Mouse (Mus musculus): Measurements from ENCODE around the gene Sdccag8.

Sdccag8 gene

DNA sequence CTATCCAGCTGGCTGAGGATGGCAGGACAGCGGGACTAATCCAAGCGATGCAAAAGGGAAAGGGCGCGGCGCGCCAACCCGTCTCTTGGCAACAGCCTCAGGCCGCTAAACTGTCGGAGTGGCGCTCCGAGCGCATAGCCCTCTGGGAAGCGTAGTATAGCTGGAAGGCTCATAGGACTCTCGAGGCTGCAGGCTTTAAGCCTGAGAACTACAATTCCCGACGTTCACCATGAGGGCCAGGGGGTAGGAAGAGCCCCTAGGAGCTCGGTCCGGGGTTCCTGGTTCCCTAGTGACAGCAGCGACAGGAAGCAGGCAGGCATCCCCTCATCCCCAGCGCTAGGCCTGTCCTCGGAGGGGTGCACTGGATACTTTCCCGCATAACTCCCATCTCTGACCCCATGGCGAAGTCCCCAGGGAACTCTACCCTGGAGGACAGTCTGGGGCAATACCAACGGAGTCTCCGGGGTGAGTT is at the start of gene Sdccag8:
Gene Sdccag8, plus strand, starts transcription at position 70 of the 472 bp plus-strand sequence.
- DNase-seq (ENCODE audit: extremely low spot score, low spot score) = peak; percentile 87

DNA sequence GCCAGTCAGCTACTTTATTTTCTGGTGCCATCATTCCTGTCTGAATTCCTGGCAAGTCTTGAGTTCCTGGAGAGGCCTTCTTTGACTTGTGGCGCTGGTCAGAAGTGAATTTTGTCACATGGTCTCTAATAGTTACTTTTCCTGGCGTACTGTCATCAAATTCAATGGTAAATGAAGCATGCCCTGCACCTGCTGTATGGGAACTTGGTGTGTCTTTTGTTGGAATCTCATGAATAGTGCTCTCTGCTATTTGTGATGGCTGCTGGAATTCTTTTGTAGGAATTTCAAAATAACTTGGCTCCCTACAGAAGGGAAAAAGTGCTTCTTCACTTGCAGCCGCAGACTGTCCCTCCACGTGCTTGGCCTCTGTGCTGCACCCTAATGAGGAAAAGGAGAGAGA is 39.9 kb upstream of the Sdccag8 start:
- no peak for DNase-seq (ENCODE audit: extremely low spot score, low spot score)

DNA sequence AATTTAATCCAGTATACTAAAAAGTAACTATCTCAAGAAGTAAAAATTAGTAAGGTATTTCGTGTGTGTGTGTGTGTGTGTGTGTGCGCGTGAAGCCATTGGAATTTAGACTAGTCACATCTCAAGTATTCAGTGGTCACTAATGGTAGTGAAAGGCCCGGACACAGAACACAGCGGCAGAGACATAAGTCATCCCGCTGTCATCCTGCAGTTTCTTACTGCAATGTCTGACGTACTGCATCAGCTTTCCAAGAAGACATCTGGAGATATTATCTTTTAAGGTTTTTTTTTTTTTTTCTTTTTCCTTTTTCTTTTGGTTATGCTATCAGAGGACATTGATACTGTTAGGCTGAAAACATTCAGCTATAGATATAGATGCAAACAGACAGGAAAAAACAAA is 25.1 kb upstream of the Sdccag8 start:
- DNase-seq (ENCODE audit: extremely low spot score, low spot score) = no peak

DNA sequence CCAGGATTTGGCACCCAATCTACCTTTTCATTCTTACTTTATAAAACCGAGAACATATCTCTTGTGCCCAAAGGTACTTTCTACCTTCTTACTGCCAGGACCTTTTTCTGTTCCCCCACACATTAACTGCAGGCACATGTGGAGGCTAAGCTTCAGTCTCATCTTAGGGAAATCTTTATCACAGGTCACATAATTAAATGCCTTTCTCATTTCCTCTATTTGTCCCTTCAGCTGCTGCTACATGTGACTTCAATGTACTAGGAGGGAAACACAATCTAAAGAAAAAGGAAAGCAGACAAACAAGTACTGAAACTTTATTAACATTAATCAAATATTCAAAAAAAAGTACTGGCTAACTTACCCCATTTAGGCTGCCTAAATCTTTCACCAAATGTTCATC is 22.3 kb upstream of the Sdccag8 start:
- DNase-seq (ENCODE audit: extremely low spot score, low spot score) = no peak

DNA sequence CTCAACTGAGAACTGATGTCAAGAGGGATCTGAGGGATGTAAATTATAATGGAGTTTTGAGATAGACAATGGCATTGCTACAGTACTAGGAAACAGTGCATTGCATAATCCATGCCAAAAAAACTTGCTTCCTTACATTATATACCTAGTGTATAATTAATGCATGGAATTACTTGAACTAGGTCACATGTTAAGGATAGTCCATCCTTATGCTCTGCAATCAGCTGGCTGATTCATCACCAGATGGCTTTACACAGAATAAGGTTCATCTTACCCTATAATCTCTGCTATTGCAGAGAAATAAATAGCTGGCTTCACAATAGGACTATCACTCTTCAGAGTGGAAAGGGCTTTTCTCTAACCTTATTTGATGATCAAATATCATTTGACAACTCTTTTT is 15.8 kb upstream of the Sdccag8 start:
- no peak for DNase-seq (ENCODE audit: extremely low spot score, low spot score)

GRCm38 (mm10) chr1:176800728-176801365 is 13.6 kb upstream of the Sdccag8 start:
- no peak for DNase-seq (ENCODE audit: extremely low spot score, low spot score)

DNA sequence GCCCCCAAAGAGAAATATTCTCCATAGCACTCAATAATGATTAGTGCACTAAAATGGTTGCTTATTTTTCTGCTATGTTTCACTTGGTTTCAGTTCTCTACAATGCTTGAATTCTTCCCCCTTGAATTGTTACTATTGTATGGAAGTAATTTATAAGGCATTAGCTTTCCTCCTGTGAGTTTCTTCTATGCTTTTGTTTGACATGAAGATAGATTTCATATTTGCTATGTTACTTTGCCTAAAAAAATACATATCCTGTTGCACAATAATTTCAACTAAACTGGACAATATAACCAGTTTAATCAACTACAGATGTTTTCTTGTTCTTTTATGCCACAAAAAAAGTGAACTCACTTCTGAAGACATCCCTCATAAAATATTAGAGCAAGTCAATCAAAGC is 4.3 kb upstream of the Sdccag8 start:
- no peak for DNase-seq (ENCODE audit: extremely low spot score, low spot score)

DNA sequence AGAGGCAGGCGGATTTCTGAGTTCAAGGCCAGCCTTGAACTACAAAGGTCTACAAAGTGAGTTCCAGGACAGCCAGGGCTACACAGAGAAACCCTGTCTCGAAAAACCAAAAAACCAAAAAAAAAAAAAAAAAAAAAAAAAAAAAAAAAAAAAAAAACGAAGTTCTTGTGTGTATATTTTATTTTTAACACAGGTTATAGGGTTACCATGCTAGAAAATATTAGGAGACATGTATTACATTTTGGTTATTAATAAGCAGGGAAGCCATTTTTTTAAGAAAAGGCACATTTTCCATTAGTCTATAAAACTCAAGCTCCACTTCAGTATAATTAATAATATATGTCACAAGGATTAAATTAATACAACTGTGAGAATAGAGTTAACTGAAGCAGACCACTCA is 2.6 kb upstream of the Sdccag8 start:
- DNase-seq (ENCODE audit: extremely low spot score, low spot score) = no peak

- DNase-seq (ENCODE audit: extremely low spot score, low spot score) = no peak
These were observed 1.8 kb upstream of the Sdccag8 start for GRCm38 (mm10) chr1:176812491-176813291.

- DNase-seq (ENCODE audit: extremely low spot score, low spot score) = peak; percentile 82
These were observed 996 bp upstream of the Sdccag8 start for GRCm38 (mm10) chr1:176813292-176814035.

DNA sequence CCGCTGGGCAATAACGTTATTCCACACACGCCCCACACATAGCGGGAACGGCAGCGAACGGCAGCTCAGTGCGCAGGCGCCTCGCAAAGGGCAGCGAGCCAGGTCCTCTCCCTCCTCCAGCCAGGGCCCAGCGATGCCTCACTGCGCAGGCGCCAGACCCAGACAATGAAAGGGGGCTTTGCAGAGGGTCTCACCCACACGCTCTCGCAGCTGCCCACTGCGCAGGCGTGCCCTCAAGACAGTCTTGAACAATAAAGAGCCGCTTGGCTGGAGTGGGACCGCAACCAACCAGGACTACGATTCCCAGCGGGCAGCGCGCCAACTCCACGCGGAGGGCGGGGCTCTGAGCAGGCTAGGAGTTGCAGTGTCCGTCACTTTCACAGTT is 432 bp upstream of the Sdccag8 start, which contains the start of gene Cep170:
Gene Cep170, minus strand, starts transcription at position 32 of the 385 bp plus-strand sequence.
- DNase-seq (ENCODE audit: extremely low spot score, low spot score) = peak; percentile 98

- no peak for DNase-seq (ENCODE audit: extremely low spot score, low spot score)
These were observed 2.3 kb downstream of the Sdccag8 start for GRCm38 (mm10) chr1:176816728-176817127.

GRCm38 (mm10) chr1:176818147-176818546 is 3.7 kb downstream of the Sdccag8 start:
- no peak for DNase-seq (ENCODE audit: extremely low spot score, low spot score)

DNA sequence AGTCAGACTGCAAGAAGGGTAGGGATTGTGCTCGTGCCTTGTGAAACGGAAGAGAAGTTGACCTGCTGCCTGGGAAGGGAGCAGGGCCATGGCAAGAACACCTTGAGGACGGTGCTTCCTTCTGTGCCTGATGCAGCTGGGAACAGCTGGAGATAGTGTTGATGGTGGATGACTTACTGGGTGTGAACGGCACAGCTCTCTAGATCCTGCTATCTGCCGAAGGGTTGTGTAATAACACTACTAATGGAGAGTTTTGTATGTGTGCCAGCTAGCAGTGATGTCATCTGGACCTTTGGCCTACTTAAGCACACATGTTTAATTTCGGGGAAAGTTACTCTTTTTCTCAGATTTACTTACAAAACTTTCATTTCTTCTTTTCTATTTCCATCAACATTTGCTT is 4.3 kb downstream of the Sdccag8 start:
- no peak for DNase-seq (ENCODE audit: extremely low spot score, low spot score)

DNA sequence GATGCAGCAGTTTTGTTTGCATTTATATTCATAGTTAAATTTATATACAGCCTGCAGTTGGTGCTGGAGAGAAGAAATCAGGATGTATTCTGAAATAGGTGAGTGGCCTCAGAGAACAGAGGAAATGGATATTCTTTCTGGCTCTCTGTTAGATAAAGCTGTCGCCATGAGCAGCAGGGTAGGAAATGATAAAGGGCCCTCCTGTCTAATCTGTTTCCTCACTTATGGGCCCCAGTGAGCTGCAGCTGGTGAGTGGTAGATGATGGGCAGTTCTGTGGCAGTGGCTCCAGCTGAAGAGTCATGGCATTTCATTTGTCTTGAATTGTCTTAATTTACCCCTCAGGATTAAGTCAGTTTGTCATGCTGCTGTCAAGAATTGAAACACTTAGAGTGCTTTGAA is 7.5 kb downstream of the Sdccag8 start:
- DNase-seq (ENCODE audit: extremely low spot score, low spot score) = no peak

- DNase-seq (ENCODE audit: extremely low spot score, low spot score) = no peak
These were observed 8.5 kb downstream of the Sdccag8 start for GRCm38 (mm10) chr1:176822949-176823348.

GRCm38 (mm10) chr1:176823889-176824288 is 9.4 kb downstream of the Sdccag8 start:
- no peak for DNase-seq (ENCODE audit: extremely low spot score, low spot score)

GRCm38 (mm10) chr1:176824611-176825010 is 10.2 kb downstream of the Sdccag8 start:
- DNase-seq (ENCODE audit: extremely low spot score, low spot score) = no peak

DNA sequence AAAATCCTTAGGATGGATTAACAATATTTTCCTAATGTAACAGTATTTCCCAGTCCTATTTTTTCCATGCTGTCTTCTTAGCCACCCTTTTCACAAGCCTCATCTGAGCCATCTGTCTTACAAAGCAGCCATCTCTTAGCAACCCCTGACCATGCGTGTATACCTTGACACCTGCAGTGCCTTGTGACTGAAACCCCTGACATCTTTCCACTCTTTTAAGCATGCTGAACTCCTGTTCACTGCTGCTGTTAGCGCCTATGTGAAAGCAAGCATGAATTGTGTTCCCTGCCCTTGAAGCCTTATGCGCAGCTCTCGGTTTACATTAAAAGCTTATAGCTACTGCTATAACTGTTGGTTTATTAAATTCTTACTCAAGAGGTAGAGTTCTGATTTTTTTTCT is 10.6 kb downstream of the Sdccag8 start:
- DNase-seq (ENCODE audit: extremely low spot score, low spot score) = no peak

DNA sequence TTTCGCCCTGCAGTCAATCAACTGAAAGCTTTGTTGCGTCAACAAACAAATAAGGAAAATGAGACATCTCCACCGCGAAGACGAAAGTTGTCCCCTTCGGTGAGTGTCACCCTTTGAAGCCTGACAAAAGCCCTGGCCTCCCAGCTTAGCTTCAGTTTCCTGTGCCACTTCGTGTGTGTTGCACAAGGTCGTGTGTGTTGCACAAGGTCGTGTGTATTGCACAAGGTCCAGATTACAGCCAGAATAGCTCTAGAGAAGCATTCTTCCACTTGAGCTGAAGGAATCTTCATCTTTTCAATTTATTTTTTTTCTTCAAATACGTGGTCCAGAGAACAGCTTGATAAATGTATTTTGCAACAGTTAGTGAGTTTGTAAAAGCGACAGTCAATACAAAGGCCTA is 11.7 kb downstream of the Sdccag8 start:
- no peak for DNase-seq (ENCODE audit: extremely low spot score, low spot score)

DNA sequence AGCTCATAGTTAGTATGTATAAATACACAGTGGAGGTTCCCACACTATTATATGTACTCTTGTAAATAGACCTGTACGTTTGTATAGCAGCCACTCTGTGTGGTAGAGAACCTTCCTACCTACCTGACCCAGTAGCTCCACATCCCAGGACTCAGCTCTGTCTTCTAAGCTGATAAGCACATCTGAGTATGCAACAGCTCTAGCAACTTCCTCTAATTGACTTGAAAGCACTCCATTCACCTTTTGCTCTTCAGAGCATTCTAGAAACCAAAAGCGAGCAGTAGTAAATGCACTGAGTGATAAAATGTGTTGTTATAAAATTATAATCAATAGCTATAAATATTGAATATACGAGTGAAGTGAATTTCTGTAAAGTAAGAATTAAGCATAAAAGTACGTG is 12.5 kb downstream of the Sdccag8 start:
- no peak for DNase-seq (ENCODE audit: extremely low spot score, low spot score)

DNA sequence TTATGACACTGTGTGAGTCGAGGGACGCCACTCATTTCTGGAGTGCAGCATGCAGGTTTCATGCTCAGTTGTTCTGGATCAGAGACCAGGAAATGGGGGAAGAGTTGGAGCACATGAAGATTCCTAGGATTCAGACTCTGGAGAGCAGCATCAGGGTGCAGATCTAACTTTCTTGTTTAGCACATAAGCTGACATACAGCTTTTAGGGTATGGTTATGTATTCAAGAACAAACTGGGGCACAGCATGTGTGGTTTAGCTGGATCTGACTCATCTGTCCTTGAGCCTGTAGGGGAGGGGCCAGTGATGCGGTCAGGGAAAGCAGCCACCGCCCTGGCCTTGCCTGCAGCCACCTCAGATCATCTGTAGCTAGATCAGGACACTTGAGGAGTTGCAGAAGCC is 12.9 kb downstream of the Sdccag8 start:
- DNase-seq (ENCODE audit: extremely low spot score, low spot score) = no peak

Measured in neural tube, embryonic 10.5 days (tissue).